Mouse (Mus musculus) heart, adult 2 months (tissue): ENCODE results near the gene Fam234b.

Source experiments
- CTCF ChIP-seq: fragments of 200-600 bp; IDR thresholded peaks from 2 replicates; pipeline ENCODE4 v1.8.1; 2022; ENCODE audit warnings: antibody characterized with exemption, mild to moderate bottlenecking, moderate library complexity
- EP300 ChIP-seq: fragments of 200-500 bp; IDR thresholded peaks from 2 replicates; pipeline ENCODE4 v1.6.1; 2011; ENCODE audit warnings: low read depth, low read length, control low read depth; ENCODE audit not compliant: insufficient read depth

DNA sequence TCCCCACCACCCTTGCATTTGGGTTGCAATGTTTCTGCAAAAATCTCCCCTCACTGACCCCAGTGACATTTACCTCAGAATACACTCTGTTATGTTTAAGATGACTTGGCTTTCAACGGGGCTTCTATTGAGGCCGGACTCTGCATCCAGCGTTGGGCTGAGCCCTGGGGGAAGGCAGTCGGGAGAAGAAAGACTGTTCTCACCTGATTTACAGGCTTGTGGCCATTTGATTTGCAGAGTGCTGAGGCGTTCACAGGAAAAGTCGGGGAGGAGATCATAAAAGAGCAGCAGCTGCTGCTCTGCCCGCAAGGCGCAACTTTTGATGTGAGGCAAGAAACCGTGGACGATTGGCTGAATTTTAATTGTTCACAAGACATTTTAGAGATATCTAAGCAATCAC is 82.1 kb downstream of the Fam234b start:
- no peak for TF ChIP-seq EP300
- no peak for TF ChIP-seq CTCF
